Mouse (Mus musculus): ENCODE results near the gene Pawr. TPM values are rescaled to one million over a fixed set of nuclear protein-coding genes. Genes with fewer than 3 reads are reported as not detected.

Pawr gene
- total RNA-seq, 1 experiment: 36.4 TPM

- DNase-seq (ENCODE audit: low read depth, low spot score): no peak
Measured at GRCm38 (mm10) chr10:108453561-108453960, 121.6 kb downstream of the Pawr start.

GRCm38 (mm10) chr10:108454691-108455117 is 122.8 kb downstream of the Pawr start:
- no peak for TF ChIP-seq ZNF384 (IDR thresholded peaks at IDR 0.05; ENCODE audit: low read depth, low read length)
- no peak for TF ChIP-seq MAFK (IDR thresholded peaks at IDR 0.05; ENCODE audit: insufficient read depth, low read depth, low read length)
- no peak for TF ChIP-seq CHD2 (IDR thresholded peaks at IDR 0.05; ENCODE audit: low read depth, low read length)
- no peak for TF ChIP-seq ZC3H11A (IDR thresholded peaks at IDR 0.05; ENCODE audit: borderline replicate concordance, low read depth, low read length)
- no peak overlapping the region for H3K27ac ChIP-seq (ENCODE audit: insufficient read depth, low read depth, low read length, poor library complexity, severe bottlenecking)
- H3K4me3 ChIP-seq (ENCODE audit: insufficient read depth in 1 of 2, low read depth in 1 of 2, low read length in 2 of 2, poor library complexity in 1 of 2, severe bottlenecking in 1 of 2): no peak overlapping the region
- in situ Hi-C loops (cut with MboI; ENCODE audit: low sequenced_read_pairs in 2 of 2, unreplicated experiment in 2 of 2): no loop called here
- DNase-seq (ENCODE audit: low read depth, low spot score): no peak
- no peaks in the 10 kb centered on the region for H3K9me3 ChIP-seq (ENCODE audit: control insufficient read depth, insufficient read depth, low read depth, low read length)
- H3K9ac ChIP-seq (ENCODE audit: insufficient read depth, low read depth, low read length, poor library complexity, severe bottlenecking): no peak overlapping the region
- H3K36me3 ChIP-seq (ENCODE audit: control insufficient read depth, insufficient read depth, low read length, poor library complexity, severe bottlenecking): no peaks in the 10 kb centered on the region
- peaks cover 1 to 2% of the 10 kb centered on the region in 2 experiments; a peak in 1 of 4 replicates for H3K4me1 ChIP-seq (ENCODE audit: control insufficient read depth in 2 of 2, insufficient read depth in 2 of 2, low read length in 2 of 2, poor library complexity in 1 of 2)

More at GRCm38 (mm10) chr10:108453561-108453960, 121.6 kb downstream of the Pawr start:
- Histone ChIP-seq H3K4me3 (ENCODE audit: insufficient read depth in 1 of 2, low read depth in 1 of 2, low read length in 2 of 2, poor library complexity in 1 of 2, severe bottlenecking in 1 of 2) (no peak overlapping the region), H3K9me3 (ENCODE audit: control insufficient read depth, insufficient read depth, low read depth, low read length) (no peaks in the 10 kb centered on the region), H3K27ac (ENCODE audit: insufficient read depth, low read depth, low read length, poor library complexity, severe bottlenecking) (no peak overlapping the region), H3K36me3 (ENCODE audit: control insufficient read depth, insufficient read depth, low read length, poor library complexity, severe bottlenecking) (no peaks in the 10 kb centered on the region), H3K4me1 (ENCODE audit: control insufficient read depth in 2 of 2, insufficient read depth in 2 of 2, low read length in 2 of 2, poor library complexity in 1 of 2) (peaks cover 1 to 2% of the 10 kb centered on the region in 2 experiments; a peak in 1 of 4 replicates), H3K9ac (ENCODE audit: insufficient read depth, low read depth, low read length, poor library complexity, severe bottlenecking) (no peak overlapping the region)
- TF ChIP-seq HCFC1 (IDR thresholded peaks at IDR 0.05; ENCODE audit: borderline replicate concordance, insufficient read depth, low read length) (no peak), MAFK (IDR thresholded peaks at IDR 0.05; ENCODE audit: insufficient read depth, low read depth, low read length) (no peak), ZNF384 (IDR thresholded peaks at IDR 0.05; ENCODE audit: low read depth, low read length) (no peak), CHD2 (IDR thresholded peaks at IDR 0.05; ENCODE audit: low read depth, low read length) (no peak), ZC3H11A (IDR thresholded peaks at IDR 0.05; ENCODE audit: borderline replicate concordance, low read depth, low read length) (no peak)
- in situ Hi-C loops (cut with MboI; ENCODE audit: low sequenced_read_pairs in 2 of 2, unreplicated experiment in 2 of 2): no loop called here

GRCm38 (mm10) chr10:108455204-108455603 is 123.3 kb downstream of the Pawr start:
- H3K9ac ChIP-seq (ENCODE audit: insufficient read depth, low read depth, low read length, poor library complexity, severe bottlenecking): no peak overlapping the region
- DNase-seq (ENCODE audit: low read depth, low spot score): no peak
- H3K4me3 ChIP-seq (ENCODE audit: insufficient read depth in 1 of 2, low read depth in 1 of 2, low read length in 2 of 2, poor library complexity in 1 of 2, severe bottlenecking in 1 of 2): no peak overlapping the region
- H3K9me3 ChIP-seq (ENCODE audit: control insufficient read depth, insufficient read depth, low read depth, low read length): no peaks in the 10 kb centered on the region
- H3K4me1 ChIP-seq (ENCODE audit: control insufficient read depth in 2 of 2, insufficient read depth in 2 of 2, low read length in 2 of 2, poor library complexity in 1 of 2): peaks cover 1 to 2% of the 10 kb centered on the region in 2 experiments; a peak in 1 of 4 replicates
- in situ Hi-C loops (cut with MboI; ENCODE audit: low sequenced_read_pairs in 2 of 2, unreplicated experiment in 2 of 2): no loop called here
- H3K36me3 ChIP-seq (ENCODE audit: control insufficient read depth, insufficient read depth, low read length, poor library complexity, severe bottlenecking): no peaks in the 10 kb centered on the region
- no peak for TF ChIP-seq ZC3H11A (IDR thresholded peaks at IDR 0.05; ENCODE audit: borderline replicate concordance, low read depth, low read length)
- no peak for TF ChIP-seq ZNF384 (IDR thresholded peaks at IDR 0.05; ENCODE audit: low read depth, low read length)
- TF ChIP-seq CHD2 (IDR thresholded peaks at IDR 0.05; ENCODE audit: low read depth, low read length): no peak
- no peak for TF ChIP-seq MAFK (IDR thresholded peaks at IDR 0.05; ENCODE audit: insufficient read depth, low read depth, low read length)
- no peak overlapping the region for H3K27ac ChIP-seq (ENCODE audit: insufficient read depth, low read depth, low read length, poor library complexity, severe bottlenecking)

GRCm38 (mm10) chr10:108455883-108456282 is 124.0 kb downstream of the Pawr start:
- no peak for TF ChIP-seq MAFK (IDR thresholded peaks at IDR 0.05; ENCODE audit: insufficient read depth, low read depth, low read length)
- no peak for TF ChIP-seq CHD2 (IDR thresholded peaks at IDR 0.05; ENCODE audit: low read depth, low read length)
- no peak for TF ChIP-seq ZNF384 (IDR thresholded peaks at IDR 0.05; ENCODE audit: low read depth, low read length)
- TF ChIP-seq HCFC1 (IDR thresholded peaks at IDR 0.05; ENCODE audit: borderline replicate concordance, insufficient read depth, low read length): no peak
- no peak for TF ChIP-seq ZC3H11A (IDR thresholded peaks at IDR 0.05; ENCODE audit: borderline replicate concordance, low read depth, low read length)
- H3K9me3 ChIP-seq (ENCODE audit: control insufficient read depth, insufficient read depth, low read depth, low read length): no peaks in the 10 kb centered on the region
- DNase-seq (ENCODE audit: low read depth, low spot score): no peak
- H3K36me3 ChIP-seq (ENCODE audit: control insufficient read depth, insufficient read depth, low read length, poor library complexity, severe bottlenecking): no peaks in the 10 kb centered on the region
- no peak overlapping the region for H3K27ac ChIP-seq (ENCODE audit: insufficient read depth, low read depth, low read length, poor library complexity, severe bottlenecking)
- H3K9ac ChIP-seq (ENCODE audit: insufficient read depth, low read depth, low read length, poor library complexity, severe bottlenecking): no peak overlapping the region
- H3K4me3 ChIP-seq (ENCODE audit: insufficient read depth in 1 of 2, low read depth in 1 of 2, low read length in 2 of 2, poor library complexity in 1 of 2, severe bottlenecking in 1 of 2): no peak overlapping the region
- in situ Hi-C loops (cut with MboI; ENCODE audit: low sequenced_read_pairs in 2 of 2, unreplicated experiment in 2 of 2): no loop called here
- peaks cover 1 to 2% of the 10 kb centered on the region in 2 experiments; a peak in 1 of 4 replicates for H3K4me1 ChIP-seq (ENCODE audit: control insufficient read depth in 2 of 2, insufficient read depth in 2 of 2, low read length in 2 of 2, poor library complexity in 1 of 2)

- in situ Hi-C loops (cut with MboI; ENCODE audit: low sequenced_read_pairs in 2 of 2, unreplicated experiment in 2 of 2): no loop called here
- H3K9ac ChIP-seq (ENCODE audit: insufficient read depth, low read depth, low read length, poor library complexity, severe bottlenecking): no peak overlapping the region
- no peak overlapping the region for H3K27ac ChIP-seq (ENCODE audit: insufficient read depth, low read depth, low read length, poor library complexity, severe bottlenecking)
- H3K9me3 ChIP-seq (ENCODE audit: control insufficient read depth, insufficient read depth, low read depth, low read length): no peaks in the 10 kb centered on the region
- no peaks in the 10 kb centered on the region for H3K36me3 ChIP-seq (ENCODE audit: control insufficient read depth, insufficient read depth, low read length, poor library complexity, severe bottlenecking)
- no peak for TF ChIP-seq ZNF384 (IDR thresholded peaks at IDR 0.05; ENCODE audit: low read depth, low read length)
- no peak for TF ChIP-seq CHD2 (IDR thresholded peaks at IDR 0.05; ENCODE audit: low read depth, low read length)
- TF ChIP-seq ZC3H11A (IDR thresholded peaks at IDR 0.05; ENCODE audit: borderline replicate concordance, low read depth, low read length): no peak
- no peak for TF ChIP-seq HCFC1 (IDR thresholded peaks at IDR 0.05; ENCODE audit: borderline replicate concordance, insufficient read depth, low read length)
- TF ChIP-seq MAFK (IDR thresholded peaks at IDR 0.05; ENCODE audit: insufficient read depth, low read depth, low read length): no peak
- H3K4me1 ChIP-seq (ENCODE audit: control insufficient read depth in 2 of 2, insufficient read depth in 2 of 2, low read length in 2 of 2, poor library complexity in 1 of 2): peaks cover 0 to 2% of the 10 kb centered on the region in 2 experiments; a peak in 1 of 4 replicates
- DNase-seq (ENCODE audit: low read depth, low spot score): no peak
- H3K4me3 ChIP-seq (ENCODE audit: insufficient read depth in 1 of 2, low read depth in 1 of 2, low read length in 2 of 2, poor library complexity in 1 of 2, severe bottlenecking in 1 of 2): no peak overlapping the region
Measured at GRCm38 (mm10) chr10:108457054-108457453, 125.1 kb downstream of the Pawr start.
